14 mouse cellular contexts compared by ENCODE assay signal in the genomic region with DNA sequence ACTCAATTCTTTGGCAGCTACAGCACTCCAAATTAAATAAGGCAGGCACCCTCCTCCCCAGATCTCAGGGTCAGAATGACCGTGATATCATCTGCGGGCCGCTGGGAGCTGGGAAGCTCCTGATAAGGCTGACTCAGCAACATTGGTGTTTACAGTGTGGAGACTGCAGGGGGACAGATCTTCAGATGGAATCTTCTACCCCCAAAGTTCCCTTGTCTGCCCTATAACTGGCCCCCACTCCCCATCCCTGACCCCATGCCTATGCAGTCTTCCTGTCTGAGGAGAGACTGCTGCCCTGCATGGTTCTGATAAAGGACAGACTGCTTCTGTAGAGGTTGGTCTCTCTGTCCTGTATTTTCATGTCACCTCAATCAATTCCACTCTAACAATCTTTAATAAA. TPM values are rescaled to one million over a fixed set of nuclear protein-coding genes. Genes with fewer than 3 reads are reported as not detected.
A peak's percentile ranks its signal among the peaks of the same experiment; 100 is the strongest.
DNase-seq lines count a peak whose midpoint lies in the region; ATAC-seq and TF ChIP-seq lines count a peak whose summit lies in the region.
"Had no signal": no experiment of that assay in that cellular context is flagged by ENCODE, and none has a peak within 500 bp of the region (broad histone marks: within the 10 kb centered on the region; RNA-seq: fewer than 3 reads in every experiment).

No protein-coding gene starts in this region.

- peak; percentile 90 for ATAC-seq in liver, embryonic 12.5 days
- ATAC-seq: midbrain, embryonic 13.5 days had no signal

- H3K9ac ChIP-seq in ES-E14 (ENCODE audit: insufficient read depth, low read depth, low read length, poor library complexity, severe bottlenecking), result no peak overlapping the region
- H3K9ac ChIP-seq in liver, embryonic 12.5 days, result peak overlapping the region; percentile 42
- H3K9ac ChIP-seq: lung, embryonic 15.5 days; midbrain, embryonic 13.5 days had no signal

- DNase-seq in heart, adult 11 months, result peak; percentile 82
- no peak for DNase-seq in heart, postnatal 10 days
- no peak for DNase-seq in ES-E14 (ENCODE audit: low read depth, low spot score)
- DNase-seq in c-Kit-negative CD71-positive TER-119-positive erythroid progenitor cells, embryonic 14.5 days (ENCODE audit: low read depth, low spot score), result peak; percentile 62
- no peak for DNase-seq in layer of hippocampus, adult 8-10 months (ENCODE audit: low spot score in 2 of 2)
- DNase-seq in natural killer cell, adult 2 months (ENCODE audit: low spot score in 2 of 2), result no peak
- DNase-seq in frontal cortex, postnatal 10 days (ENCODE audit: low spot score in 2 of 2), result no peak
- DNase-seq: cerebellum, postnatal 10 days; retina, postnatal 1 day had no signal

- in situ Hi-C loops in ES-E14 (cut with MboI; ENCODE audit: low sequenced_read_pairs in 2 of 2, unreplicated experiment in 2 of 2), result no loop called here

- H3K36me3 ChIP-seq in ES-E14 (ENCODE audit: control insufficient read depth, insufficient read depth, low read length, poor library complexity, severe bottlenecking), result no peaks in the 10 kb centered on the region
- no peaks in the 10 kb centered on the region for H3K36me3 ChIP-seq in liver, embryonic 12.5 days
- H3K36me3 ChIP-seq: limb, embryonic 10.5 days; lung, embryonic 15.5 days; midbrain, embryonic 13.5 days had no signal

- no peaks in the 10 kb centered on the region for H3K4me1 ChIP-seq in ES-E14 (ENCODE audit: control insufficient read depth in 2 of 2, insufficient read depth in 2 of 2, low read length in 2 of 2, poor library complexity in 1 of 2)
- H3K4me1 ChIP-seq in liver, embryonic 12.5 days, result peaks cover 45% of the 10 kb centered on the region
- H3K4me1 ChIP-seq: limb, embryonic 10.5 days; lung, embryonic 15.5 days; midbrain, embryonic 13.5 days had no signal

- intact Hi-C loops in heart, postnatal 10 days (cut with DNase I), result no loop called here

- no peak overlapping the region for H3K27ac ChIP-seq in ES-E14 (ENCODE audit: insufficient read depth, low read depth, low read length, poor library complexity, severe bottlenecking)
- H3K27ac ChIP-seq in liver, embryonic 12.5 days, result peak overlapping the region; percentile 81
- H3K27ac ChIP-seq: kidney, postnatal 0 days; limb, embryonic 10.5 days; lung, embryonic 15.5 days; midbrain, embryonic 13.5 days had no signal

- no peak overlapping the region for H3K4me3 ChIP-seq in ES-E14 (ENCODE audit: insufficient read depth in 1 of 2, low read depth in 1 of 2, low read length in 2 of 2, poor library complexity in 1 of 2, severe bottlenecking in 1 of 2)
- peak overlapping the region; percentile 10; the same call in 1 of the 2 replicates for H3K4me3 ChIP-seq in liver, embryonic 12.5 days
- H3K4me3 ChIP-seq: limb, embryonic 10.5 days; lung, embryonic 15.5 days; midbrain, embryonic 13.5 days had no signal

- peak overlapping the region; percentile 54 for H3K4me2 ChIP-seq in liver, embryonic 12.5 days
- H3K4me2 ChIP-seq: lung, embryonic 15.5 days; midbrain, embryonic 13.5 days had no signal

- peaks cover 11% of the 10 kb centered on the region; the same call in 1 of the 2 replicates for H3K27me3 ChIP-seq in liver, embryonic 12.5 days (replicated peaks)
- H3K27me3 ChIP-seq: lung, embryonic 15.5 days; midbrain, embryonic 13.5 days had no signal

- WGBS in liver, embryonic 12.5 days (ENCODE audit: insufficient replicate concordance), result 3% methylated on average over 3 of the region's 3 CpGs

- no peaks in the 10 kb centered on the region for H3K9me3 ChIP-seq in ES-E14 (ENCODE audit: control insufficient read depth, insufficient read depth, low read depth, low read length)
- no peaks in the 10 kb centered on the region for H3K9me3 ChIP-seq in liver, embryonic 12.5 days (replicated peaks)
- H3K9me3 ChIP-seq: limb, embryonic 10.5 days; lung, embryonic 15.5 days; midbrain, embryonic 13.5 days had no signal

TF ChIP-seq in ES-E14, 5 proteins besides CTCF, POLR2A, EP300 and RAD21:
- TF ChIP-seq MAFK (IDR thresholded peaks at IDR 0.05; ENCODE audit: insufficient read depth, low read depth, low read length) (peak; percentile 86), ZC3H11A (IDR thresholded peaks at IDR 0.05; ENCODE audit: borderline replicate concordance, low read depth, low read length) (no peak)
TF ChIP-seq in ES-E14: peak in this region for 1.

RNA-seq across cellular contexts. Expression of a gene that starts 28.9 kb away (rescaled TPM):
- total RNA-seq in heart, postnatal 10 days (2021), result 10 to 100 TPM; 25.1 to 29.6 TPM
- 2.9 and 3.4 TPM in 2 replicates for total RNA-seq in ES-E14 (2012; rRNA removed)
- polyA plus RNA-seq in liver, embryonic 12.5 days (2016; fragmentation: Nextera tagmentation; extraction: Ambion mirVana), result 4.1 and 5.2 TPM in 2 replicates
- total RNA-seq in layer of hippocampus, adult 8-10 months (2022), result 10 to 100 TPM in 2 of 4 experiments, 1 to 10 TPM in 2; 4.8 to 12.4 (median 8.4) TPM

RNA-seq across cellular contexts. Expression of a gene that starts 31.7 kb away (rescaled TPM):
- total RNA-seq in heart, postnatal 10 days (2021), result 10 to 100 TPM; 43.6 to 45.8 TPM
- total RNA-seq in ES-E14 (2012; rRNA removed), result 62.5 and 72.3 TPM in 2 replicates
- 97.0 and 97.7 TPM in 2 replicates for polyA plus RNA-seq in liver, embryonic 12.5 days (2016; fragmentation: Nextera tagmentation; extraction: Ambion mirVana)
- 10 to 100 TPM; 14.7 to 17.3 (median 15.9) TPM for total RNA-seq in layer of hippocampus, adult 8-10 months (2022)

Comparison
In these comparisons a context has a peak if more than half of its experiments do, and no peak if none do; other contexts are left out.
1. DNase-seq: peak in heart, adult 11 months (single experiment) and c-Kit-negative CD71-positive TER-119-positive erythroid progenitor cells, embryonic 14.5 days (single experiment); none in heart, postnatal 10 days (0 of 2), ES-E14 (single experiment), layer of hippocampus, adult 8-10 months (0 of 2), natural killer cell, adult 2 months (0 of 2) and frontal cortex, postnatal 10 days (0 of 2).